Mouse (Mus musculus) limb, embryonic 12.5 days (tissue): ENCODE results near the gene Col20a1. TPM values are rescaled to one million over a fixed set of nuclear protein-coding genes. Genes with fewer than 3 reads are reported as not detected.

ENCODE experiments used
- ATAC-seq: fragments of 200-750 bp; cut with Nextera tagmentation; 2 replicates; pipeline ENCODE4 v1.8.0; 2017; ENCODE audit warnings: low read depth, moderate TSS enrichment; ENCODE audit not compliant: insufficient number of reproducible peaks, insufficient read depth, low FRiP score, low TSS enrichment
- H3K27ac ChIP-seq: fragments of 300-500 bp; sonication (generic); 2 replicates; pipeline ENCODE4 v1.5.1; 2016; ENCODE audit warnings: mild to moderate bottlenecking, moderate library complexity
- H3K27me3 ChIP-seq: fragments of 300-500 bp; sonication (generic); 2 replicates; pipeline ENCODE4 v1.6.1; 2016; ENCODE audit warnings: mild to moderate bottlenecking, moderate library complexity
- H3K36me3 ChIP-seq: fragments of 300-500 bp; sonication (generic); 2 replicates; pipeline ENCODE4 v1.6.1; 2016; ENCODE audit warnings: mild to moderate bottlenecking, moderate library complexity
- H3K4me1 ChIP-seq: fragments of 300-500 bp; sonication (generic); replicated peaks from 2 replicates; pipeline ENCODE4 v1.6.1; 2016
- H3K4me2 ChIP-seq: fragments of 300-500 bp; sonication (generic); 2 replicates; pipeline ENCODE4 v1.6.1; 2016; ENCODE audit warnings: mild to moderate bottlenecking, moderate library complexity
- H3K4me3 ChIP-seq: fragments of 300-500 bp; sonication (generic); replicated peaks from 2 replicates; pipeline ENCODE4 v1.5.1; 2016; ENCODE audit warnings: mild to moderate bottlenecking
- H3K9ac ChIP-seq: fragments of 300-500 bp; sonication (generic); replicated peaks from 2 replicates; pipeline ENCODE4 v1.6.1; 2016; ENCODE audit warnings: mild to moderate bottlenecking, moderate library complexity
- H3K9me3 ChIP-seq: fragments of 300-500 bp; sonication (generic); 2 replicates; pipeline ENCODE4 v1.6.1; 2016; ENCODE audit warnings: mild to moderate bottlenecking, moderate library complexity
- WGBS: fragments of 180-500 bp; shearing (Covaris S2); methylation state at CpG from one replicate; pipeline ENCODE4 v1.1.7; 2016; 5-methylcytosine and 5-hydroxymethylcytosine counted together
- polyA plus RNA-seq: library from polyadenylated mRNA; unstranded; fragments of >200 nt; fragmentation: Nextera tagmentation; extraction: Ambion mirVana; gene quantifications from 2 replicates; pipeline ENCODE4 v1.2.1, GENCODE M21; 2016

Gene Col20a1
- polyA plus RNA-seq, 1 experiment from 2014 or later, result 0.64 TPM

DNA sequence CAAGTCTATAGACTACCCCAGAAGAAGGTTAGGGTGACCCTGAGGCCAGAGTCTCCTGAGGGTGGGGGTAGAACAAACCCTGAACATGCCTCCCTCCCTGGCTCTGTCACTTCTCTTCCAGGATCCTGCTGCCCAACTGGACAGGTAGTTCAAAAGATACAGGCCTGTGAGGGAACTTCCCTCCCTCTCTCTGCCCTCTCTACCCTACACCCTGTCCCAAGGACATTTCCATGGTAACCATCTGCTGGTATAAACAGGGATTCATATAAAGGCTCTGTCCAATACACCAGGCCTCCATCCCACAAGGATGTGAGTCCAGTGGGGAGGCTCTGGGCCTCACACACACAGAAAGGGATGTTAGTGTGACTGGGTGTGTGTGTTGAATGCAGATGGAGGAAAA, 56.0 kb downstream of the Col20a1 start:
- no peaks in the 10 kb centered on the region for H3K9me3 ChIP-seq
- no peak overlapping the region for H3K4me2 ChIP-seq
- H3K4me3 ChIP-seq, result no peak overlapping the region
- H3K9ac ChIP-seq, result no peak overlapping the region
- H3K27me3 ChIP-seq, result peaks cover 62% of the 10 kb centered on the region
- peaks cover 32% of the 10 kb centered on the region for H3K4me1 ChIP-seq
- no peaks in the 10 kb centered on the region for H3K36me3 ChIP-seq
- H3K27ac ChIP-seq, result no peak overlapping the region
- ATAC-seq, result no peak

DNA sequence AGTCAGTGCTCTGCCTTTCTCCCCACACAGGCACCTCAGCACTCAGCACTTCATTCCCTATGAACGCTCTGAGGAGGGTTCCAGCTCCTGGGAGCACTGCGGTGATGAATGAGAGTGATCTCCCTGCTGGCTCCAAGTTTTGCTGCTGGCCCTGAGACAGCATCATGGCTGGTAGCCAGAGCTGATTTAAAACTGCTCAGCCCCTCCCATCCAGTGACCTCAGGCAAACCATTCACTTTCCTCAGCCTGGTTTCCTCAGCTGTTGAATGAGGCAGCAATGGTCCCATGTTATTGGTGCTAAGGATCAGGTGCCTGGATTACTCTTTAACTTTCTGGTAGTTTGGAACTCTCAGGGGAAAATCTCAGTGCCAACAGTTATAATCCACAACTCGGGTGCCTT, 57.1 kb downstream of the Col20a1 start, which contains the start of gene Chrna4:
Gene Chrna4, minus strand, starts transcription at position 110 of the 400 bp plus-strand sequence.
- H3K27me3 ChIP-seq, result peaks cover 60% of the 10 kb centered on the region
- no peak within 1 kb of the TSS for H3K27ac ChIP-seq
- ATAC-seq, result no peak

DNA sequence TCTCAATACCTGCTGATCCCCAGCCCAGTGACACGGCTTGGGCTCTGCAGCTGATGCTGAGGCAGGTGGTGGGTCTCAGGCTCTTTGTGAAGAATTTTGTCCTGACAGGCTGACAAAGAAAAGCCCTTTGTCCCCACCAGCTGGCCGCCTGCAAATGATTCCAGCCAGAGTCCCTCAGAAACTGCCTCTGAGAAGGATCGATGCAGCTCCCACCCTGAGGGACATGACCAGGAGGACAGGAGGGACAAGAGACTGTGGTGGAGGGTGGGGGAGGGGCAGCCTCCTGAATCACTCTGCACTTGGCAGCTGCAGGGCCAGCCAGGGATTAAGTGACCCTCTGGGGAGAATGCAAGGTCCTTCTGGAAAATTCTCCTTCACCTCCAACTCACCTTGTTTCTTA, 57.7 kb downstream of the Col20a1 start:
- Histone ChIP-seq H3K27ac (no peak overlapping the region), H3K4me1 (peaks cover 23% of the 10 kb centered on the region), H3K9ac (no peak overlapping the region), H3K36me3 (no peaks in the 10 kb centered on the region), H3K4me3 (no peak overlapping the region), H3K27me3 (peaks cover 57% of the 10 kb centered on the region), H3K4me2 (no peak overlapping the region), H3K9me3 (no peaks in the 10 kb centered on the region)
- no peak for ATAC-seq
- WGBS, result 17% methylated on average over 3 of the region's 3 CpGs

More for the DNA sequence above, 57.1 kb downstream of the Col20a1 start, which contains the start of gene Chrna4:
- Histone ChIP-seq H3K9me3 (no peaks in the 10 kb centered on the region), H3K4me1 (peaks cover 26% of the 10 kb centered on the region), H3K4me3 (no peak within 1 kb of the TSS), H3K4me2 (no peak within 1 kb of the TSS), H3K36me3 (no peaks in the 10 kb centered on the region), H3K9ac (no peak within 1 kb of the TSS)
- 63% methylated on average over 3 of the region's 3 CpGs for WGBS

DNA sequence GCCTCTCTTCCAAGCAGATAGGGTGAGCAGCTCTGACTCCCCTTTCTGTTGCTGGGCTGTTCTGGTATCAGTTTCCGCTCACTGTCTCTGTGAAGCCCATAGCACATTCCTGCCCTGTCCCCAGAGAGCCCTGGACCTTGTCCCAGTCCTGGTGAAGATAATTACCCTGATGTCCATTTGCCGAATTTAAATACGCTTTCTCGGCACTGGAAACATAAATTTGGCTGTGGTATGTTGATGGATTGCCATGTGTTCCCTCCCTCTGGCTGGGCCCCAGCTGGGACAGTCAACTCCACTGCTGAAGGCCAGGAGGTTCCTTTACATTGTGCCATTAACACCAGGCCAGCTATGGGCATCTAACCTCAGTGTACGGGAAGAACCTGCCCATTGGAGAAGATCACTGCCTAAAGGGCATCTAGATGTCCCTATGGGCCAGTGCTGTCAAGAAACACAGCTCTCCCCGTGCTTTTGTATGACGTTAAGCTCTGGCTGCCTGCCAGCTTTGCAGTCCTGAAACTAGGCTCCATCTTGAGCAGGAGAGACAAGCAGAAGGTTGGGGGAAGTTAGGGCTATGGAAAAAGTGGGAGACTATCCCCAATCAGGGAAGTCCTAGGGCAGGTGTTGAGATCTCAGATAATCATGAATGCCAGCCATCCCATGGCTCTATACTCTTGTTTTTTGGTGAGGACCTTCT, 62.1 kb downstream of the Col20a1 start:
- no peak for ATAC-seq
- Histone ChIP-seq H3K27ac (no peak overlapping the region), H3K9ac (no peak overlapping the region), H3K27me3 (peaks cover 36% of the 10 kb centered on the region), H3K4me3 (no peak overlapping the region), H3K4me1 (peaks cover 7% of the 10 kb centered on the region; the same call in 1 of the 2 replicates), H3K36me3 (no peaks in the 10 kb centered on the region), H3K4me2 (no peak overlapping the region), H3K9me3 (no peaks in the 10 kb centered on the region)
- WGBS, result 66% methylated on average over 7 of the region's 7 CpGs

DNA sequence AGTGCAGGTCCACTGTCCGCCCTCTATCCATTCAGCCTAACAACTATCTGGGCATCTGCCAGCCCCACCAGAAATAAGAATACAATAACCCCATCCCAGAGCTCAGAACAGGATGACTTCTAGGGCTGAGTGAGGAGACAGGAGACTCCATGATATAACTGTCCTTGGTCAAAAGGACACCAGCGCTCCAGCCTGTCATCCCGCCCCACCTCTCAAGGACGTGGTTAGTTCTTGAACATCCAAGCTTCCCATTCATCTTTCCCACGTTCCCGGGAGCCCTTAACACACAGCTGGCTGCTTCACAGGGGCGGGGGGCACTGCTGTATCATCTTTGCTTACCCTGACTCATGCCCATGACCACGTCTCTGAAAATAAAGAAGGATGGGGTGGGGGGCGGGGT, 62.7 kb downstream of the Col20a1 start:
- Histone ChIP-seq H3K27me3 (peaks cover 34% of the 10 kb centered on the region), H3K4me3 (no peak overlapping the region), H3K9ac (no peak overlapping the region), H3K4me1 (peaks cover 2% of the 10 kb centered on the region; the same call in 1 of the 2 replicates), H3K4me2 (no peak overlapping the region), H3K9me3 (no peaks in the 10 kb centered on the region), H3K36me3 (no peaks in the 10 kb centered on the region), H3K27ac (no peak overlapping the region)
- ATAC-seq, result no peak
- 77% methylated on average over 9 of the region's 9 CpGs for WGBS

DNA sequence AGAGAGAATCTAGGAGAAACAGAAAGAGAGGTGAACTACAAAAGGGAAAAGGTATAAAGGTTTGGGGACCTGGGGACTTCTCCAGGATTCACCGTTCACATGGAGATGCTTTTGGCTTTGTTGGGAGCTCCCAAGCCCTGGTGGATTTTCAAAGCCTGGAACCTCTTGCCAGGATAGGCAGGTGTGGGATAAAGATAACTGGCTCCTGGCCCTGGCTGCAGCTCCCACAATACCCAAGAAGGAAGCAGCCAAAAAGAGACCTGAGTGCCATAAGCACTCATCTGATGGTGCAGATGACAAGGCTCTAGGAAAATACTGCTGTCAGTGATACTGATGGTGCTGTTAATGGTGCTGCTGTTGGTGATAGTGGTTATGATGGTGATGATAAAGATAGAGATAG, 65.8 kb downstream of the Col20a1 start:
- no peaks in the 10 kb centered on the region for H3K36me3 ChIP-seq
- H3K4me2 ChIP-seq, result no peak overlapping the region
- WGBS, result 96% methylated on average over 1 of the region's 1 CpGs
- no peak for ATAC-seq
- H3K9ac ChIP-seq, result no peak overlapping the region
- H3K27me3 ChIP-seq, result peaks cover 34% of the 10 kb centered on the region
- no peak overlapping the region for H3K4me3 ChIP-seq
- no peaks in the 10 kb centered on the region for H3K9me3 ChIP-seq
- H3K27ac ChIP-seq, result no peak overlapping the region
- H3K4me1 ChIP-seq, result peaks cover 2% of the 10 kb centered on the region; the same call in 1 of the 2 replicates

DNA sequence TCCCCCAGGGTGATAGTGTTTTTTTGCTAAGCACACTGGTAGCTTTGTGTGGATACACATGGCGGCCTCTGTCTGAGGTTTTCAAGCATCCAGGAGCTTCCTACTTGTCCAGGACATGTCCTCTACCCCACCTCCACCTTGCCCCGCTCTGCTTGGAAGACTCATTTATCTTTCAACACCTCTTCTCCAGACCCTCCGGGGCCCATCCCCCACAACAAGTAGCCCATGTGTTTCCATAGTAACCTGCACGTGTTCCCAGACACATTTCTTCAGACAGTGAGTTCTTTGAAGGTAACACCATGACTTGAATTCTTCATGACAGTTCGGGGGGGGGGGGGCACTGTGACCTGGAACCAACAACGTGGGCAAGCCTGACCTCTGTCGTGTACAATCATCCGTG, 71.0 kb downstream of the Col20a1 start:
- 38% methylated on average over 8 of the region's 8 CpGs for WGBS
- ATAC-seq, result no peak

DNA sequence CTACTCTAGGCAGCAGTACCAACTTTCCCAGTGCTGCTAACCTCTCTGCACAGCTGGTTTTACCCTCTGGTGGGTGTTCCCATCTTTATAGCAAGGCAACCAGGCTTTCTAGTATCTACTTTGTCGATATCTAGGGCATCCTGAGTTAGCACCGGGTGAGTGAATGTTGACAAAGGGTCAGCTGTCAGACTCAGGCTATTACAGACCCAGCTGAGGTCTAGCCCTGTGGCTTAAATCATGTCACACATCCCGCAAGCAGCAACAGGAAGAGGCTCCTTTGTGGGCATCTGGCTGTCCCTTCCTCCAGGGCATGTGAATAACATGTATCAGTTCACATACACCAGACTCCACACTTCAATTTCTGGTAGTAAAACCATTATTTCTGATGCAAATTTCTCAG, 71.9 kb downstream of the Col20a1 start:
- Histone ChIP-seq H3K9ac (no peak overlapping the region), H3K36me3 (no peaks in the 10 kb centered on the region), H3K9me3 (no peaks in the 10 kb centered on the region), H3K4me2 (no peak overlapping the region), H3K27ac (no peak overlapping the region), H3K4me3 (no peak overlapping the region), H3K27me3 (peaks cover 8% of the 10 kb centered on the region), H3K4me1 (peaks cover 11% of the 10 kb centered on the region; the same call in 1 of the 2 replicates)
- no peak for ATAC-seq
- 36% methylated on average over 3 of the region's 3 CpGs for WGBS

More for the DNA sequence above, 71.0 kb downstream of the Col20a1 start:
- no peak overlapping the region for H3K27ac ChIP-seq
- no peak overlapping the region for H3K4me2 ChIP-seq
- H3K4me1 ChIP-seq, result peaks cover 11% of the 10 kb centered on the region; the same call in 1 of the 2 replicates
- peaks cover 8% of the 10 kb centered on the region for H3K27me3 ChIP-seq
- H3K36me3 ChIP-seq, result no peaks in the 10 kb centered on the region
- no peak overlapping the region for H3K9ac ChIP-seq
- no peak overlapping the region for H3K4me3 ChIP-seq
- H3K9me3 ChIP-seq, result no peaks in the 10 kb centered on the region

DNA sequence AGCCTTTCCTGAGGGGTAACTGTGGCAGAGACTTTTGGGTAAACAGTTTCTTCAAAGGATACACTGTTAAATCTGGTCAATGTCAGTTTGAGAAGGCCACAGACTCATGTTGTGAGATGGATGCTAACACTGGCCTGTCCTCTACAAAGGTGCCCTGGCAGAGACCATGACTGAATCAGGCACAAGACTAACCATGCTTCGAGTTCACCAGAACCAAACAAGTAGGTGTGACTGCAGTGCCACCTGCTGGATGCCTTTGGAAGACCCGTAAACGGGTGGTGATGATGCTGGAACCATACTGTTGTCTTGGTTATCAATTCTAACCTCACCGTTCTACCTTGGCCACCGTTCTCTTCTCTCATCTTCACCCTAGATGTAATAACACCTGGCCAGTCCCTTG, 73.8 kb downstream of the Col20a1 start:
- Histone ChIP-seq H3K4me1 (peaks cover 11% of the 10 kb centered on the region; the same call in 1 of the 2 replicates), H3K4me3 (no peak overlapping the region), H3K36me3 (no peaks in the 10 kb centered on the region), H3K4me2 (no peak overlapping the region), H3K27ac (no peak overlapping the region), H3K9me3 (no peaks in the 10 kb centered on the region), H3K27me3 (peaks cover 8% of the 10 kb centered on the region), H3K9ac (no peak overlapping the region)
- peak; percentile 63; the same call in 1 of the 2 replicates for ATAC-seq
- WGBS, result 16% methylated on average over 5 of the region's 5 CpGs

DNA sequence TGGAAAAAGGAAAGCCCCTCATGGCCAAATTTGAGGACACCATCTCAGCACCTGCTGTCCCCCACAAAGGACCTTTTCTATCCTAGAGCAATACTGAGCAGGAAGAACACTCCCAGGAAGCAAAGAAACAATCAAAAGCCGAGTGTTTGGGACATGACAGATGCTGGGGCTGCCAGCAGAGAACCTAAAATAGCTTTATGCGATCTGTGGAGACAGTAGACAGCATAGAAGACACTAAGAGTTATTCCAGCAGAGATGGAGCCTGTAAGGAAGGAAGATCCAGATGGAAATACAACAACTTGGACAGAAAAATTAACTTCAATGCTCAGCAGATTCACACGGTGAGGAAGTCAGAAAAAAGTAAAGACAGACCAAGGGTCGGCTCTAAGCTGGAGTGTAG, 79.5 kb downstream of the Col20a1 start:
- no peak for ATAC-seq
- WGBS, result 66% methylated on average over 4 of the region's 4 CpGs
- H3K9me3 ChIP-seq, result no peaks in the 10 kb centered on the region
- H3K4me1 ChIP-seq, result no peaks in the 10 kb centered on the region
- H3K4me3 ChIP-seq, result no peak overlapping the region
- peaks cover 4% of the 10 kb centered on the region for H3K27me3 ChIP-seq
- no peaks in the 10 kb centered on the region for H3K36me3 ChIP-seq
- H3K9ac ChIP-seq, result no peak overlapping the region
- H3K4me2 ChIP-seq, result no peak overlapping the region
- H3K27ac ChIP-seq, result no peak overlapping the region
